Mouse (Mus musculus) kidney, adult 9 months (tissue): ENCODE data around the gene Dock2.

Experiments used
- DNase-seq: peaks from one replicate; pipeline ENCODE4 v3.0.0; 2022

Gene Dock2

GRCm38 (mm10) chr11:34339693-34340092 is 444.0 kb downstream of the Dock2 start:
- DNase-seq = no peak

GRCm38 (mm10) chr11:34337907-34338306 is 445.8 kb downstream of the Dock2 start:
- no peak for DNase-seq

- DNase-seq = no peak
Observed at GRCm38 (mm10) chr11:34332344-34333031, 451.2 kb downstream of the Dock2 start.

- no peak for DNase-seq
Observed at GRCm38 (mm10) chr11:34323664-34324063, 460.0 kb downstream of the Dock2 start.

- no peak for DNase-seq
Observed at GRCm38 (mm10) chr11:34319282-34319681, 464.4 kb downstream of the Dock2 start.

GRCm38 (mm10) chr11:34317001-34317400 is 466.7 kb downstream of the Dock2 start:
- no peak for DNase-seq

- DNase-seq = no peak
Observed at GRCm38 (mm10) chr11:34316176-34316575, 467.5 kb downstream of the Dock2 start.

- DNase-seq = no peak
Observed at GRCm38 (mm10) chr11:34315383-34315782, 468.3 kb downstream of the Dock2 start.

GRCm38 (mm10) chr11:34314534-34315379 is 468.9 kb downstream of the Dock2 start, which contains the start of gene Fam196b:
Gene Fam196b, plus strand, starts transcription at chr11:34314822.
- peak; percentile 46 for DNase-seq

GRCm38 (mm10) chr11:34312208-34312607 is 471.5 kb downstream of the Dock2 start:
- no peak for DNase-seq

- no peak for DNase-seq
Observed at GRCm38 (mm10) chr11:34311717-34312116, 472.0 kb downstream of the Dock2 start.

- DNase-seq = no peak
Observed at GRCm38 (mm10) chr11:34309360-34309759, 474.3 kb downstream of the Dock2 start.

GRCm38 (mm10) chr11:34308731-34309130 is 475.0 kb downstream of the Dock2 start:
- DNase-seq = no peak

- DNase-seq = no peak
Observed at GRCm38 (mm10) chr11:34306231-34306630, 477.5 kb downstream of the Dock2 start.

- DNase-seq = no peak
Observed at GRCm38 (mm10) chr11:34300064-34300463, 483.6 kb downstream of the Dock2 start.

GRCm38 (mm10) chr11:34299550-34299949 is 484.1 kb downstream of the Dock2 start:
- no peak for DNase-seq

GRCm38 (mm10) chr11:34297698-34298378 is 485.9 kb downstream of the Dock2 start:
- DNase-seq = no peak

- no peak for DNase-seq
Observed at GRCm38 (mm10) chr11:34291304-34291703, 492.4 kb downstream of the Dock2 start.

- no peak for DNase-seq
Observed at GRCm38 (mm10) chr11:34290708-34291107, 493.0 kb downstream of the Dock2 start.

GRCm38 (mm10) chr11:34290265-34290664 is 493.4 kb downstream of the Dock2 start:
- DNase-seq = no peak

GRCm38 (mm10) chr11:34284124-34284808 is 499.4 kb downstream of the Dock2 start:
- DNase-seq = no peak

GRCm38 (mm10) chr11:34277047-34277445 is 506.6 kb downstream of the Dock2 start:
- DNase-seq = no peak
